Mouse (Mus musculus): ENCODE data around the gene Mypn.

DNA sequence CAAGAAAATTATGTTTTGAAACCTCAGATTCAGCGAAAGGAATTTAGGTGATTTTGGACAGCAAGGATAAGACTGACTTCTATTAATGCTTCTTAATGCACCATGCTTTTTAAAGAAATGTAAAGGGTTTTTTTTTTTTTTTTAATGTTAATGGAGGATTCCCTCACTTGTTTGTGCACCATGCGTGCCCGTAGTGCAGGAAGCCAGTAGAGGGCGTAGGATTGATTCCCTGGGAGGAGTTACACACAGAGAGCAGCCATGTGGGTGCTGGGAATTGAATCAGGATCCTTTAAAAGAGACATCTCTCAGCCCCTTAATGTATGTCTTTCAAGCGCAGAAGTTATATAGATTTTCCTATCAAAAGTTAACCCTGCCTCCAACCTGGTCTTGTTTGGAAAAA is 41.0 kb upstream of the Mypn start:
- no peak for TF ChIP-seq POLR2A (IDR thresholded peaks at IDR 0.05; ENCODE audit: low read depth, low read length)
- peak; percentile 50; the same call in 1 of the 2 replicates for TF ChIP-seq CTCF (IDR thresholded peaks at IDR 0.05; ENCODE audit: borderline replicate concordance, insufficient read depth, low read length)
